Mouse (Mus musculus) gastrocnemius, postnatal 4 days (tissue): ENCODE results near the gene Stfa2. TPM values are rescaled to one million over a fixed set of nuclear protein-coding genes. Genes with fewer than 3 reads are reported as not detected.
"Not testable (repeated sequence)": the region's sequence is repeated elsewhere in the genome, so short reads cannot be mapped to it uniquely, and the experiment has no call there.

ENCODE experiments used
- DNase-seq, 2 experiments: peaks; one replicate each; pipeline ENCODE4 v3.0.0; 2021 to 2022; ENCODE audit warnings: low spot score in 2 of 2, mixed read lengths in 2 of 2
- long read RNA-seq, 2 experiments: library from polyadenylated mRNA; stranded (forward); transcript quantifications; one replicate each; pipeline ENCODE4 v2.0.0; 2021
- total RNA-seq, 2 experiments: library from RNA; stranded (reverse); gene quantifications; 2 replicates each; pipeline ENCODE4 v1.2.3; 2021

Stfa2 gene
- total RNA-seq, result 1 to 10 TPM in 1 of 2 experiments, not detected in 1; 3.1 TPM
- long read RNA-seq, experiment 1, partial matches to known transcripts, result 0 of 2 reads
- long read RNA-seq, experiment 1, other reads (novel, unspliced or antisense), result 0 of 2 reads
- long read RNA-seq, experiment 2, partial matches to known transcripts, result 0 of 3 reads
- long read RNA-seq, experiment 2, other reads (novel, unspliced or antisense), result 0 of 3 reads

GRCm38 (mm10) chr16:36408357-36408756, at the start of gene Stfa2:
Gene Stfa2 (minus strand): TSS chr16:36408457.
- no peak for DNase-seq

- no peak for DNase-seq
Observed at GRCm38 (mm10) chr16:36455342-36455802, 47.1 kb upstream of the Stfa2 start, which contains the start of gene Stfa3. Gene Stfa3 (minus strand): TSS chr16:36455392.

- not testable (repeated sequence) for DNase-seq
Observed at GRCm38 (mm10) chr16:36420979-36421378, 12.7 kb upstream of the Stfa2 start.

GRCm38 (mm10) chr16:36389060-36389459, 19.2 kb downstream of the Stfa2 start:
- DNase-seq, result no peak

- DNase-seq, result not testable (repeated sequence)
Observed at GRCm38 (mm10) chr16:36367648-36368047, 40.6 kb downstream of the Stfa2 start, which contains the start of gene BC100530. Gene BC100530 (minus strand): TSS chr16:36367748.

Other genes with a start within 250 kb of the Stfa2 start
- 1 to 10 TPM in 1 of 2 experiments, under 1 TPM in 1; 0.81 to 5.7 TPM for gene Gm5483, start 224.2 kb downstream of the Stfa2 start, total RNA-seq
- not detected for gene Gm5416, start 198.1 kb downstream of the Stfa2 start, total RNA-seq
- under 1 TPM in 1 of 2 experiments, not detected in 1; 0.65 TPM for gene 2010005H15Rik, start 187.0 kb downstream of the Stfa2 start, total RNA-seq
- 1 to 10 TPM; 1.6 to 5.6 TPM for gene Stfa1, start 131.5 kb downstream of the Stfa2 start, total RNA-seq
- not detected for gene BC117090, start 74.1 kb downstream of the Stfa2 start, total RNA-seq
- gene BC100530, start 40.7 kb downstream of the Stfa2 start, total RNA-seq, result 1 to 10 TPM; 1.9 to 7.0 TPM
- gene Stfa3, start 46.9 kb upstream of the Stfa2 start, total RNA-seq, result 1 to 10 TPM; 1.3 to 8.3 TPM
- under 1 TPM; 0.31 to 0.32 TPM for gene Casr, start 153.7 kb upstream of the Stfa2 start, total RNA-seq